Mouse (Mus musculus) mammary gland, adult 2 months (tissue): Measurements from ENCODE around the gene Apbb1. TPM values are rescaled to one million over a fixed set of nuclear protein-coding genes. Genes with fewer than 3 reads are reported as not detected.

Source experiments
- polyA plus RNA-seq: library from polyadenylated mRNA; depleted of rRNA; stranded (reverse); fragments of >200 nt; gene quantifications from 2 replicates; pipeline ENCODE4 v1.2.3, GENCODE M21; 2012; ENCODE audit warnings: low replicate concordance; rRNA removed

Apbb1 gene
- polyA plus RNA-seq = 23.3 and 35.9 TPM in 2 replicates

GRCm38 (mm10) chr7:105581094-105581703 is at the start of gene Apbb1:
Gene Apbb1, minus strand, starts transcription at chr7:105581653.

GRCm38 (mm10) chr7:105554212-105554942 is 27.1 kb downstream of the Apbb1 start, which contains the start of gene Smpd1:
Gene Smpd1, plus strand, starts transcription at chr7:105554360.

Other genes starting within 250 kb of the Apbb1 start
- not detected in 2 replicates for gene Olfr690, start 247.5 kb downstream of the Apbb1 start, polyA plus RNA-seq
- not detected in 2 replicates for gene Olfr691, start 239.4 kb downstream of the Apbb1 start, polyA plus RNA-seq
- gene Olfr692, start 213.4 kb downstream of the Apbb1 start, polyA plus RNA-seq = not detected in 2 replicates
- not detected in 2 replicates for gene Gm5901, start 206.6 kb downstream of the Apbb1 start, polyA plus RNA-seq
- gene Fam160a2, start 181.6 kb downstream of the Apbb1 start, polyA plus RNA-seq = 59.1 and 65.1 TPM in 2 replicates
- gene Cnga4, start 177.1 kb downstream of the Apbb1 start, polyA plus RNA-seq = 0.27 and 0.30 TPM in 2 replicates
- gene Cckbr, start 155.9 kb downstream of the Apbb1 start, polyA plus RNA-seq = not detected in 2 replicates
- 92.9 and 226 TPM in 2 replicates for gene Cavin3, start 99.4 kb downstream of the Apbb1 start, polyA plus RNA-seq
- 69.1 and 110 TPM in 2 replicates for gene Smpd1, start 27.3 kb downstream of the Apbb1 start, polyA plus RNA-seq
- gene Hpx, start 18.5 kb upstream of the Apbb1 start, polyA plus RNA-seq = 1.1 and 13.0 TPM in 2 replicates
- 47.8 and 65.0 TPM in 2 replicates for gene Trim3, start 51.9 kb upstream of the Apbb1 start, polyA plus RNA-seq
- 143 and 164 TPM in 2 replicates for gene Timm10b, start 58.4 kb upstream of the Apbb1 start, polyA plus RNA-seq
- gene Arfip2, start 58.8 kb upstream of the Apbb1 start, polyA plus RNA-seq = 58.6 and 60.8 TPM in 2 replicates
- 262 and 505 TPM in 2 replicates for gene Gm45799, start 58.9 kb upstream of the Apbb1 start, polyA plus RNA-seq
- 2.3 and 5.4 TPM in 2 replicates for gene Dnhd1, start 69.2 kb upstream of the Apbb1 start, polyA plus RNA-seq
- 124 and 195 TPM in 2 replicates for gene Ilk, start 154.9 kb upstream of the Apbb1 start, polyA plus RNA-seq
- 8.2 and 10.6 TPM in 2 replicates for gene Rrp8, start 155.7 kb upstream of the Apbb1 start, polyA plus RNA-seq
- 320 and 670 TPM in 2 replicates for gene Taf10, start 162.7 kb upstream of the Apbb1 start, polyA plus RNA-seq
- gene Tpp1, start 170.6 kb upstream of the Apbb1 start, polyA plus RNA-seq = 156 and 246 TPM in 2 replicates
- gene Dchs1, start 206.0 kb upstream of the Apbb1 start, polyA plus RNA-seq = 11.7 and 15.2 TPM in 2 replicates
- gene Mrpl17, start 229.4 kb upstream of the Apbb1 start, polyA plus RNA-seq = 220 and 240 TPM in 2 replicates